Mouse (Mus musculus) subcutaneous adipose tissue, adult 2 months (tissue): ENCODE results near the gene Eomes. TPM values are rescaled to one million over a fixed set of nuclear protein-coding genes. Genes with fewer than 3 reads are reported as not detected.

Experiments
- polyA plus RNA-seq: library from polyadenylated mRNA; depleted of rRNA; stranded (reverse); fragments of >200 nt; gene quantifications from 2 replicates; pipeline ENCODE4 v1.2.3, GENCODE M21; 2012; ENCODE audit warnings: low replicate concordance; rRNA removed

The Eomes gene
- 0.06 and 1.7 TPM in 2 replicates for polyA plus RNA-seq

DNA sequence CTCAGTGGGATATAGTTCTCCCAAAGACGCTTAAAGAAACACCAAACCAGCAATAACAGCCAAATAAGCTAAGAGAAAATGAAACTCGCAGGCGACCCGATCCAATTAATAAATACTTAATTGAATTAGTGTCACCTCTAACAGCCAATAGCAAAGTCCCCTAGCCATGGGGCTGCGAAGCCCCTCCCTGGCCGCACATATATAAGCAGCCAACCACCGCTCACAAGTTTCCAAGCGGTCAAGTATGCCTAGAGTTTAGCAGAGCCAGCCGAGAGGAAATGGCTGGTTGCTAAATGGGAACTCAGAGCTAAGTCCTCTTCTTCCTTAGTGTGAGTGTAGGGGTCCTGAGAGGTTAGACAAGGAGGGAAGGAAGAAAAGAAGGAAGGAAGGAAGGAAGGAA, at the start of gene Eomes:
Eomes (plus strand) TSS at position 252 of the 400 bp plus-strand sequence.

DNA sequence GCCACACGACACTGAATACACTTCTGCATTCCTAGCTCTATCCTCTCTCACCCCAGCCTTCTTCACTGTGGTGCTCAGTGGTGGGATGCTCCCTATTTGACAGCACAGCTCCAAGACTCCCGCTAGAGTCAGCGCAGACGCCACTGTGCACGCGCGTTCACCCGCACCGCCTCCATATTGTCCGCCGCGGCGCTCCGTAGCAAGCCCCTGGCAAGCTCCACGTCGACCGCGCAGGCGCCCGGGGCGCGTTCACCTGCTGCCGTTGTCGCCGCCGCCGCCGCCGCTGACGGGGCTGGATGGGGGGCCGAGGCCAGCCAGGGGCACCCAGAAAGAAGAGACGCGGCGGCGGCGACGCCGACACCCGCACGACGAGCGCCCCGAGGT, 28.0 kb downstream of the Eomes start, which contains the start of gene Golga4:
Golga4 (plus strand) TSS at position 248 of the 384 bp plus-strand sequence.

Other genes with a start within 250 kb of the Eomes start
- gene Golga4, start 28.1 kb downstream of the Eomes start, polyA plus RNA-seq, result 11.3 and 21.2 TPM in 2 replicates
- gene Itga9, start 128.5 kb downstream of the Eomes start, polyA plus RNA-seq, result 11.3 and 23.4 TPM in 2 replicates